Mouse (Mus musculus) neural tube, embryonic 12.5 days (tissue): ENCODE results near the gene Bmt2. TPM values are rescaled to one million over a fixed set of nuclear protein-coding genes. Genes with fewer than 3 reads are reported as not detected.

ENCODE experiments used
- ATAC-seq: fragments of 200-750 bp; cut with Nextera tagmentation; 2 replicates; pipeline ENCODE4 v1.8.0; 2017; ENCODE audit warnings: low read depth, mild to moderate bottlenecking, moderate TSS enrichment, moderate library complexity; ENCODE audit not compliant: low FRiP score
- H3K27ac ChIP-seq: fragments of 300-500 bp; sonication (generic); 2 replicates; pipeline ENCODE4 v1.5.1; 2016
- H3K27me3 ChIP-seq: fragments of 300-500 bp; sonication (generic); replicated peaks from 2 replicates; pipeline ENCODE4 v1.6.1; 2016; ENCODE audit warnings: mild to moderate bottlenecking
- H3K36me3 ChIP-seq: fragments of 300-500 bp; sonication (generic); 2 replicates; pipeline ENCODE4 v1.6.1; 2016; ENCODE audit warnings: mild to moderate bottlenecking
- H3K4me1 ChIP-seq: fragments of 300-500 bp; sonication (generic); 2 replicates; pipeline ENCODE4 v1.6.1; 2016
- H3K4me2 ChIP-seq: fragments of 300-500 bp; sonication (generic); replicated peaks from 2 replicates; pipeline ENCODE4 v1.6.1; 2016; ENCODE audit warnings: mild to moderate bottlenecking
- H3K4me3 ChIP-seq: fragments of 300-500 bp; sonication (generic); 2 replicates; pipeline ENCODE4 v1.5.1; 2016
- H3K9ac ChIP-seq: fragments of 300-500 bp; sonication (generic); 2 replicates; pipeline ENCODE4 v1.6.1; 2016; ENCODE audit warnings: mild to moderate bottlenecking
- H3K9me3 ChIP-seq: fragments of 300-500 bp; sonication (generic); 2 replicates; pipeline ENCODE4 v1.6.1; 2016; ENCODE audit warnings: mild to moderate bottlenecking
- WGBS: fragments of 180-500 bp; shearing (Covaris S2); methylation state at CpG from one replicate; pipeline ENCODE4 v1.1.7; 2016; 5-methylcytosine and 5-hydroxymethylcytosine counted together
- polyA plus RNA-seq: library from polyadenylated mRNA; unstranded; fragments of >200 nt; fragmentation: Nextera tagmentation; extraction: Ambion mirVana; gene quantifications from 2 replicates; pipeline ENCODE4 v1.2.1, GENCODE M21; 2016

Gene Bmt2
- polyA plus RNA-seq, 1 experiment from 2014 or later: 22.3 TPM

DNA sequence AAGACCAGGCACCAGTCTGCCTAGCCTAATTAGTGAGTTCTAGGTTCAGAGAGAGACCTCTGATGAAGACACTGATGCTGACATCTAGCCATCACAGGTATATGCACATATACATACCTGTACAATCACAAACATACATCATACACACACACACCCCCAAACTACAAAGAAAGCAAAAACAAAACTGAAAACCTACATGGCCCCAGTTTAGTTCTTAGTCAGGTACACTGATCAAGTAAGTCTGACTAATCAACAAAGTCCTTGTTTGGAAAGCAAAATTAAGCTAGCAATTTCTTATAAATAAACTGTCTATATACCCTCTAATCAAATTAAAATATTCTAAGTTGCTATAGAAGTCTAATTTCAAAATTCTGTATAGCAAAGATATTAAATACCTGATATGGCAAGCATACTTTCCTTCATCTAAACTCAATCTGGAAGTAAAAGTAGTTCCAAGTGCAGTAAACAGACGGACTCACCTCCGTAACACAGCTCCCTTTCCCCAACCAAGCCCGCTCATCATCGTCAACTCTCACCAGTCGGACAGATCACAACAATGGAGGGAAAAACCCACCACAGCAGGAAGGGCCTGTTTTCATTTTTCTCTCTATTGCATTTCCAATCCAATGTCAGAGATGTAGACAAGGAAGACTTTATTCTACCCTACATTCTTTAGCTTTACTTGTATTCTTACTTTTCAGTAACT is 3.0 kb downstream of the Bmt2 start:
- H3K4me3 ChIP-seq: no peak overlapping the region
- 82% methylated on average over 5 of the region's 5 CpGs for WGBS
- no peaks in the 10 kb centered on the region for H3K27me3 ChIP-seq
- H3K36me3 ChIP-seq: no peaks in the 10 kb centered on the region
- H3K9ac ChIP-seq: no peak overlapping the region
- H3K9me3 ChIP-seq: no peaks in the 10 kb centered on the region
- H3K27ac ChIP-seq: no peak overlapping the region
- no peak overlapping the region; the same call in 1 of the 2 replicates for H3K4me2 ChIP-seq
- 0 out of 2 replicates have a peak, but pooled peaks cover 7% of the 10 kb centered on the region for H3K4me1 ChIP-seq
- ATAC-seq: no peak

DNA sequence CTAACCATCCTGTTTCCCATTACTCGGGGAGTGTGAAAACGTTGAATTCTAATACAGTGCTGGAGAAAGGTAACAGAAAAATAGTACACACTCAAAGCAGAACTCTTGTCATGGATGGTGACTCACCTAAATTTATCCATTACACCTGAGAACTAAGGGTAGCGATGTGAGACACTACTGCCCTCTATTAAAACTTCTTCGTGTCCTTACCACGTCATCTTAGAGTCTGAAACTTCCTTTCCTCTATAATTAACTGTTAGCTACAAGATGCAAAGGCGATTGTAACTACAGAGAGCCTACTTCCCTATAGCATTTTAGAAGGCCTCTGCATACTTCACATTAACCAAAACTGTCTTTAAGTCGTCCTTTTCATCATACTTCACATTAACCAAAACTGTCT is 12.1 kb downstream of the Bmt2 start:
- Histone ChIP-seq H3K4me3 (no peak overlapping the region), H3K27ac (no peak overlapping the region), H3K4me2 (no peak overlapping the region), H3K9me3 (no peaks in the 10 kb centered on the region), H3K36me3 (peaks cover 3% of the 10 kb centered on the region), H3K27me3 (no peaks in the 10 kb centered on the region), H3K9ac (no peak overlapping the region), H3K4me1 (no peaks in the 10 kb centered on the region)
- no peak for ATAC-seq
- WGBS: 91% methylated on average over 7 of the region's 7 CpGs

DNA sequence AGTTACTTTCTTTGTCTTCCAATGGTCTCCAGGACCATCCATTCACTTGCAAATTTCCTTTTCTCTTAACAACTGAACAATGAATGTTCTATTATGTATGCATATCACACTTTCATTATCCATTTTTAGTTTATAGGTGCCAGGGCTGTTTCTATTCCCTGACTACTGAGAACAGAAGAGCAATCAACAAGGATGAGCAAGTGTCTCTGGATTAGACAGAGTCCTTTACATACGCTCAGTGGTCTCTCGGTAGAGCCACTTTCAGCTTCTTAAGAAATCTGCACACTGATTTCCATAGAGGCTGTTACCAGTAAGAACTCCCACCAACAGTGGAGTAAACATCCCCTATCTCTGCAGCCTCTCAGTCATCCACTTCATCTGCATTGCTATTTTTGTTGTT is 19.8 kb downstream of the Bmt2 start:
- Histone ChIP-seq H3K4me3 (no peak overlapping the region), H3K36me3 (peaks cover 6% of the 10 kb centered on the region), H3K27ac (no peak overlapping the region), H3K27me3 (no peaks in the 10 kb centered on the region), H3K9me3 (no peaks in the 10 kb centered on the region), H3K9ac (no peak overlapping the region), H3K4me1 (no peaks in the 10 kb centered on the region), H3K4me2 (no peak overlapping the region)
- ATAC-seq: no peak
- 73% methylated on average over 2 of the region's 2 CpGs for WGBS

DNA sequence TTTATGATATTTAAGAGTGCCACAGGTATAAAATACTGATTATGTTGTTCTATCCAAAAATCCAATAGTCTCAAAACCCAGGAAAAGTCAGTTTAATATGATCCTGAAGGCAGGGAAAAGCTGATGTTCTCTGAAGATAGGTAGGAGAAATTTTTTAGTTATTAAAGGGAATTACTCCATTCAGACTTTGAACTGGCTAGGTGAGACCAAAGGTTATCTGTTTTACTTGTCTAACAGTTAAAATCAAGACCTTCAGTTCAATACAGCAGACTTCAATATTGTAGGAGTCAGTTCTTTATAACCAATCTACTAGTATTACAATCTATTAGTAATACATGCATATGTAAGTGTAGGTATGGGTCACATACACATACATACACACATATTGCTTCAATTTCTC is 23.7 kb downstream of the Bmt2 start:
- no peak for ATAC-seq
- no peak overlapping the region for H3K4me3 ChIP-seq
- H3K9ac ChIP-seq: no peak overlapping the region
- no peaks in the 10 kb centered on the region; the same call in 1 of the 2 replicates for H3K36me3 ChIP-seq
- H3K27me3 ChIP-seq: no peaks in the 10 kb centered on the region
- no peak overlapping the region for H3K27ac ChIP-seq
- H3K9me3 ChIP-seq: no peaks in the 10 kb centered on the region
- no peaks in the 10 kb centered on the region for H3K4me1 ChIP-seq
- no peak overlapping the region for H3K4me2 ChIP-seq

DNA sequence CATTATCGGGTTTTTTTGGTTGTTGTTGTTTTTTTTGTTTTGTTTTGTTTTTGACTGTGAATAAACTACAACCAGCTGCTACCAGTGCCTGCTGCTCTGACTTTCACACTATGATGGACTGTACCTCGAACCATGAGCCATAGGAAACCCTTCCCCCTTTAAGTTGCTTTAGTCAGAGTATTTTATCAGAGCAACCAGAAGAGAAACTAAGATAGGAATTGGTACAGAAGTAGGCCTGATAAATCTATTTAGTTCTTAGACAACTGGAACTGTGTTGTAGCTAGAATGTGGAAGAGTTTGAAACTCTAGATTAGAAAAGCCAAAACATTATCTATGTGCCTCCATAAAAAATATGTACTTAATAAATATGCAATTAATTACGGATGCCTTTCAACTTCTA is 25.5 kb downstream of the Bmt2 start:
- Histone ChIP-seq H3K4me1 (no peaks in the 10 kb centered on the region), H3K27ac (no peak overlapping the region), H3K27me3 (no peaks in the 10 kb centered on the region), H3K4me3 (no peak overlapping the region), H3K9me3 (0 out of 2 replicates have a peak, but pooled peaks cover 6% of the 10 kb centered on the region), H3K4me2 (no peak overlapping the region), H3K36me3 (peaks cover 4% of the 10 kb centered on the region; the same call in 1 of the 2 replicates), H3K9ac (no peak overlapping the region)
- 94% methylated on average over 3 of the region's 3 CpGs for WGBS
- ATAC-seq: no peak

DNA sequence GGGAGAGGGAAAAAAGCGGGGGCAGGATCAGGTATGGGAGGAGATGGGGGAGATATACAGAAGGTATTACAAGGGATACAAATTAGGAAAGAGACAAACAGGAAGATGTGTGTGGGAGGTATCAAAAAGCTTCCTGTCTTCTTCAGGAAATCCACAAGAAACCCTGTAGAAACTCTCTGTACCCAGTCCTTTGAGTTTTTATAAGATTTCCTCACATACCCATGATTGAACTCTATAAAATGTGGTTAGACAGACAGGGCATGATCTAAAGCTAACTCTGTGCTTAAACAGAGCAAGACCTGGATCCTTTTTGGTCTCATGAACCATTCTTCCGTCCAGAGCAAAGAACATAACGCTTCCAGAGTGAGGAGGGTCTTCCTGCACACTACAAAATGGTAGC is 26.9 kb downstream of the Bmt2 start:
- H3K9ac ChIP-seq: no peak overlapping the region
- no peak overlapping the region for H3K4me3 ChIP-seq
- H3K4me2 ChIP-seq: no peak overlapping the region
- no peak overlapping the region for H3K27ac ChIP-seq
- no peaks in the 10 kb centered on the region for H3K4me1 ChIP-seq
- 95% methylated on average over 3 of the region's 3 CpGs for WGBS
- ATAC-seq: no peak
- 0 out of 2 replicates have a peak, but pooled peaks cover 6% of the 10 kb centered on the region for H3K9me3 ChIP-seq
- H3K27me3 ChIP-seq: no peaks in the 10 kb centered on the region
- peaks cover 4% of the 10 kb centered on the region; the same call in 1 of the 2 replicates for H3K36me3 ChIP-seq

DNA sequence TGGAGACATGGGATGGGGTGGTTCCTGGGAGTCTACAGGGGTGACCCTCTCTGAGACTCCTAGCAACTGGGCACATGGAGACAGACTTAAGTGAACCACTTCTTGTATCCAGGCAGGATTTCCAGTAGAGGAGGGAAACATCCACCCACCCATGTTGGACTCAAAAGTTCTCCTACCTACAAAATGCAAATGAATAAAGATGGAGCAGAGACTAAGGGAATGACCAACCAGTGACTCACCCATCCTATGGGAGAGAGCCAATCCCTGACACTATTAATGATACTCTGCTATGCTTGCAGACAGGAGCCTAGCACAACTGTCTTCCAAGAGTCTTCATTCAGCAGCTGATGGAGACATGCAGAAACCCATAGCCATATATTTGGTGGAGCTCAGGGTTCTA is 29.5 kb downstream of the Bmt2 start:
- Histone ChIP-seq H3K9ac (no peak overlapping the region), H3K9me3 (0 out of 2 replicates have a peak, but pooled peaks cover 9% of the 10 kb centered on the region), H3K4me3 (no peak overlapping the region), H3K36me3 (peaks cover 6% of the 10 kb centered on the region; the same call in 1 of the 2 replicates), H3K4me1 (no peaks in the 10 kb centered on the region), H3K27ac (no peak overlapping the region), H3K27me3 (no peaks in the 10 kb centered on the region), H3K4me2 (no peak overlapping the region)
- no peak for ATAC-seq

DNA sequence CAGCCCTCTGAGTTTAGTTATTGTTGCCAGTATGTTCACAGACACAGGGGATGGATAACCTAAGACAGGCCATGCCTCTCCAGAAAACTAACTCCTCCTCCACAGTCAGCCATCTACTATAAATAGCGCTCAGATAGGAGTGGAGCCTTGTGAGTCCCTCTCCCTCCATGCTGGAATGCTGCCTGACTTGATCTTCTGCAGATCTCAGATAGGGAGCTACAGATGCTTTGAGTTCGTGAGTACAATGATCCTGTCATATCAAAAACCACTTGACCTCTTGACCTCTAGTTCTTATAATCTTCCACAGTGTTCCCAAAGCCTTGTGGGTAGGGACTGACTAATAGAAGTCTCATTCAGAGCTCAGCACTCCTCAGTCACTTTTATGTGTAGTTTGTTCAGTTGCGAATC is 41.2 kb downstream of the Bmt2 start:
- H3K4me2 ChIP-seq: no peak overlapping the region
- 87% methylated on average over 3 of the region's 3 CpGs for WGBS
- H3K27me3 ChIP-seq: no peaks in the 10 kb centered on the region
- H3K4me3 ChIP-seq: no peak overlapping the region
- H3K9ac ChIP-seq: no peak overlapping the region
- H3K27ac ChIP-seq: no peak overlapping the region
- no peaks in the 10 kb centered on the region for H3K36me3 ChIP-seq
- no peaks in the 10 kb centered on the region for H3K9me3 ChIP-seq
- ATAC-seq: no peak
- no peaks in the 10 kb centered on the region for H3K4me1 ChIP-seq

DNA sequence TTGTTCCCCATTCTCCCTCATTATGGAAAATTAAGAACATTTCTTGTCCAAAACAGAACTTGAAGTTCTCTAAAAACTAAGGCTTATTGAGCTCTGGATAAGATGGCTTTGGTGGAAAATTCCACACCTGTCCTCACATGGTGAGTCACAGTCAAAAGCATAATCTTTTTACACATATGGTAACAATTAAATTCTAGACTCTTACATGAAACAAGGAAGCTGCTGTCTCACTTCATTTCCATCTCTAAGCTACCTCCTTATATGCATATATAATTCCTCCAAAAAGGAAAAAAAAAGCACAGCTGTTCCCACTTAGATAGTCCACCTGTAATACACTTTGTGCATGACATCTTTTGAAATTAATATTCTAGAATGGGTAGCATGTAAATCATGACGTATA is 45.2 kb downstream of the Bmt2 start:
- no peaks in the 10 kb centered on the region for H3K4me1 ChIP-seq
- H3K36me3 ChIP-seq: peaks cover 6% of the 10 kb centered on the region; the same call in 1 of the 2 replicates
- WGBS: 92% methylated on average over 1 of the region's 1 CpGs
- no peak overlapping the region for H3K27ac ChIP-seq
- H3K9ac ChIP-seq: no peak overlapping the region
- no peak for ATAC-seq
- H3K27me3 ChIP-seq: no peaks in the 10 kb centered on the region
- no peak overlapping the region for H3K4me3 ChIP-seq
- H3K9me3 ChIP-seq: no peaks in the 10 kb centered on the region
- no peak overlapping the region for H3K4me2 ChIP-seq

DNA sequence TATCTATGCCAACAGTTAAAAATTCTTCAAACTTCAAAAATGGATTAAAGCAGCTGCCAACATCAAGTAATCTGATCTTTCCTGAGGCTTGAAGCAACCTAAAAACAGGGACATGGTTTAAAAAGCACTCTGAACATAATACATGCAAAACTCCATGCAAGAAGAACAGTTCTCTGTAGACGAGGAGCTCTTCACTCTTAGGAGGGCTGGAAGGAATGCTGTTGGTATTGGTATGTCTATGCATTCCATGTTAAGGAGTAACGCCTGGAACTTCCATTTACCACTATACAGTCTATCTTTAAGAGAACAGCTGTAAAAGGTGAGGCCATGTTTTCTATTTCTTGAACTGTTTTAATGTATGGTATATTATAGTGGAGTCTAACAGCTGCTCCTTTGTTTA is 47.2 kb downstream of the Bmt2 start:
- Histone ChIP-seq H3K4me2 (no peak overlapping the region), H3K27ac (no peak overlapping the region), H3K27me3 (no peaks in the 10 kb centered on the region), H3K9ac (no peak overlapping the region), H3K9me3 (no peaks in the 10 kb centered on the region), H3K36me3 (peaks cover 6% of the 10 kb centered on the region; the same call in 1 of the 2 replicates), H3K4me3 (no peak overlapping the region), H3K4me1 (no peaks in the 10 kb centered on the region)
- WGBS: 89% methylated on average over 2 of the region's 2 CpGs
- ATAC-seq: no peak

DNA sequence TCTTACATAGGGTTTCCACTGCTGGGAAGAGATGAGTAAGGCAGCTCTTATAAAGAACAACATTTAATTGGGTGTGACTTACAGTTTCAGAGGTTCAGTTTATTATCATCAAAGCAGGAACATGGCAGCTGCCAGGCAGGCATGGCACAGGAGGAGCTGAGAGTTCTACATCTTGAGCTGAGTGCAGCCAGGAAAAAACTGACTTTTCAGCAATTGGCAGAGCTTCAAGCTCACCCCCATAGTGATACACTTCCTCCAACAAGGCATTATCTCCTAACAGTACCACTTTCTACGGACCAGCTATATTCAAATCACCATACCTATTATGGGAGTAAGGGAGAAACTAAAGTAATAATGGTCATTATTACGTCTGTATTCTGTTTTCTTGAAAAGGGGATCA is 58.1 kb downstream of the Bmt2 start:
- WGBS: 87% methylated on average over 2 of the region's 2 CpGs
- ATAC-seq: no peak
- no peaks in the 10 kb centered on the region for H3K9me3 ChIP-seq

DNA sequence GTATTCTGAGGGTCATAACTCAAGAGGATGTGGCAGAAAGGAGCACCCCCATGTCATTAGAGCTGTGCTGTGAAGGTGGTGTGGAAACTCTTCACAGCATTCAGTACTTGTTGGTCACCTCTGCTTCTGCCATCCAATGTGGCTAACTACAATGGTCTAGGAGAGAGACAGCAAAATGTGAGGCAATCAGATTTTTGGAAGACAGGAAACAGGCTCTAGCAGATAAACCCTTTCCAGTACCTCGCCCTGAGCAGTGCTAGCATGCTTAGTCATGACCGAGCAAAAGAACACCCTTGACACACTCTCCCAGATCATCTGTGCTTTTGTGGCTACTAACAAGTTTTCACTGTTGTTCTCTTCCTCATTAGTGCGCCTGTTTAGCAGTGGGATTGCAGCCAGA is 60.7 kb downstream of the Bmt2 start:
- Histone ChIP-seq H3K27me3 (no peaks in the 10 kb centered on the region), H3K9me3 (no peaks in the 10 kb centered on the region), H3K9ac (no peak overlapping the region), H3K4me2 (no peak overlapping the region), H3K27ac (no peak overlapping the region), H3K36me3 (no peaks in the 10 kb centered on the region), H3K4me3 (no peak overlapping the region), H3K4me1 (no peaks in the 10 kb centered on the region)
- no peak for ATAC-seq
- WGBS: 89% methylated on average over 3 of the region's 3 CpGs

More for the DNA sequence above, 58.1 kb downstream of the Bmt2 start:
- Histone ChIP-seq H3K27ac (no peak overlapping the region), H3K36me3 (no peaks in the 10 kb centered on the region), H3K4me3 (no peak overlapping the region), H3K4me2 (no peak overlapping the region), H3K9ac (no peak overlapping the region), H3K4me1 (no peaks in the 10 kb centered on the region), H3K27me3 (no peaks in the 10 kb centered on the region)

DNA sequence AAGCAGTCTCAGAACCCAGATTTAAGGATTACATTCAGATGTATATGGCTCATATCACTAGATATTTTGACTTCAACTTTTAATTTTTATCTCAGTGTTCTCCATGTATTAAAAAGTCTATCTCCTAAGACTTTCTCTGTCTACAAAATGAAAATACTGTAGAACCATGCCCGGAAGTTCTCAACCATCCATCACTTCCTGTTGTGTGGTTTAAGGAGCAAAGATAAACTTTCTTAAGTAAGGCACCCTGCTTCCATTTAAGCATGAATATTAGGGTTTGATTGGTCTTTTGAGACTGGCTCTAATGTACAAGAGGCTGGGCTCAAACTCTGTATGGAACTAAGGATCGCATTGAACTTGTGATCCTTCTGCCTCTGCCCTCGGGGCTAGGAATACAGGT is 63.2 kb downstream of the Bmt2 start:
- no peak for ATAC-seq
- WGBS: 87% methylated on average over 3 of the region's 3 CpGs
- no peak overlapping the region for H3K27ac ChIP-seq
- H3K27me3 ChIP-seq: no peaks in the 10 kb centered on the region
- no peak overlapping the region for H3K4me3 ChIP-seq
- H3K9ac ChIP-seq: no peak overlapping the region
- no peaks in the 10 kb centered on the region for H3K36me3 ChIP-seq
- H3K4me2 ChIP-seq: no peak overlapping the region
- no peaks in the 10 kb centered on the region for H3K4me1 ChIP-seq
- no peaks in the 10 kb centered on the region for H3K9me3 ChIP-seq
